Mouse (Mus musculus): ENCODE results near the gene Fam83g. TPM values are rescaled to one million over a fixed set of nuclear protein-coding genes. Genes with fewer than 3 reads are reported as not detected.

Fam83g gene
- total and polyA plus RNA-seq, 3 experiments, result 0.05 TPM; not detected in 2

DNA sequence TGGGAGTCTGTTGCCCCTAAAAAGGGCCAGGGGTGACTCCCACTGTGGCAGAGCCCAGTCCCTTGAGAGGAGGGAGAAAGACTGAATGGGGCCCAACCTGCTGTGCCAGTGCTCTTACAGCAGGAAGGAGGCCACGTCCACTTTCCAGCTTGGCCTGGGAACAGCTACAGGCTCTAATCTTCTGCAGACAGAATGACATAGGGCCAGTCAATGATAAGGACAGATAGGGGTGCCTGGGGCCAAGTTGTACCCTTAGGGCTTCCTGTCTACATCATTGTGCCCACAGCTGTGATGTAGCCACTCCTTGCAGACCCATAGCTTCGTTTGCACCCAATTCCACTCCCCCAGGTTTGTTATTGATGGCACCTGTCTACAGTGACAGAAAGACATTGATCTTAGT lies 2.2 kb downstream of the Fam83g start:
- Histone ChIP-seq H3K27me3 (ENCODE audit: insufficient read depth, low read length) (peaks cover 23% of the 10 kb centered on the region), H3K9me3 (replicated peaks) (no peaks in the 10 kb centered on the region), H3K4me1 (ENCODE audit: insufficient read depth, low read depth, low read length) (peaks cover 12% of the 10 kb centered on the region), H3K4me3 (ENCODE audit: low read depth, low read length) (no peak overlapping the region), H3K36me3 (replicated peaks) (no peaks in the 10 kb centered on the region)
- no peak for DNase-seq (ENCODE audit: low spot score)
- no peak; the same call in 1 of the 2 replicates for ATAC-seq (ENCODE audit: extremely low read depth, insufficient number of reproducible peaks, low FRiP score, poor library complexity, severe bottlenecking)
- TF ChIP-seq POLR2AphosphoS5 (IDR thresholded peaks at IDR 0.05; ENCODE audit: insufficient replicate concordance, low read depth, low read length) (no peak), GATA2 (IDR thresholded peaks at IDR 0.05; ENCODE audit: borderline replicate concordance, low read depth, low read length) (no peak), GATA1 (IDR thresholded peaks at IDR 0.05; ENCODE audit: borderline replicate concordance, low read length) (no peak), TAL1 (conservative IDR thresholded peaks at IDR 0.05; ENCODE audit: low read depth, low read length) (no peak), CTCF (IDR thresholded peaks at IDR 0.05; ENCODE audit: low read depth, low read length) (no peak)

GRCm38 (mm10) chr11:61686906-61687453 lies 3.1 kb downstream of the Fam83g start:
- DNase-seq (ENCODE audit: low spot score), result no peak
- peaks cover 26% of the 10 kb centered on the region for H3K27me3 ChIP-seq (ENCODE audit: insufficient read depth, low read length)
- H3K4me3 ChIP-seq (ENCODE audit: low read depth, low read length), result no peak overlapping the region
- no peaks in the 10 kb centered on the region for H3K9me3 ChIP-seq (replicated peaks)
- no peaks in the 10 kb centered on the region for H3K36me3 ChIP-seq (replicated peaks)
- ATAC-seq (ENCODE audit: extremely low read depth, insufficient number of reproducible peaks, low FRiP score, poor library complexity, severe bottlenecking), result no peak
- peaks cover 12% of the 10 kb centered on the region for H3K4me1 ChIP-seq (ENCODE audit: insufficient read depth, low read depth, low read length)
- no peak for TF ChIP-seq GATA1 (IDR thresholded peaks at IDR 0.05; ENCODE audit: borderline replicate concordance, low read length)
- no peak for TF ChIP-seq POLR2AphosphoS5 (IDR thresholded peaks at IDR 0.05; ENCODE audit: insufficient replicate concordance, low read depth, low read length)
- TF ChIP-seq GATA2 (IDR thresholded peaks at IDR 0.05; ENCODE audit: borderline replicate concordance, low read depth, low read length), result no peak
- TF ChIP-seq CTCF (IDR thresholded peaks at IDR 0.05; ENCODE audit: low read depth, low read length), result no peak
- no peak for TF ChIP-seq TAL1 (conservative IDR thresholded peaks at IDR 0.05; ENCODE audit: low read depth, low read length)

GRCm38 (mm10) chr11:61687595-61687994 lies 3.7 kb downstream of the Fam83g start:
- no peak for DNase-seq (ENCODE audit: low spot score)
- H3K36me3 ChIP-seq (replicated peaks), result no peaks in the 10 kb centered on the region
- no peak for TF ChIP-seq GATA1 (IDR thresholded peaks at IDR 0.05; ENCODE audit: borderline replicate concordance, low read length)
- TF ChIP-seq POLR2AphosphoS5 (IDR thresholded peaks at IDR 0.05; ENCODE audit: insufficient replicate concordance, low read depth, low read length), result no peak
- no peak for TF ChIP-seq TAL1 (conservative IDR thresholded peaks at IDR 0.05; ENCODE audit: low read depth, low read length)
- no peak for TF ChIP-seq CTCF (IDR thresholded peaks at IDR 0.05; ENCODE audit: low read depth, low read length)
- TF ChIP-seq GATA2 (IDR thresholded peaks at IDR 0.05; ENCODE audit: borderline replicate concordance, low read depth, low read length), result no peak
- ATAC-seq (ENCODE audit: extremely low read depth, insufficient number of reproducible peaks, low FRiP score, poor library complexity, severe bottlenecking), result no peak
- no peak overlapping the region for H3K4me3 ChIP-seq (ENCODE audit: low read depth, low read length)
- peaks cover 12% of the 10 kb centered on the region for H3K4me1 ChIP-seq (ENCODE audit: insufficient read depth, low read depth, low read length)
- H3K27me3 ChIP-seq (ENCODE audit: insufficient read depth, low read length), result peaks cover 26% of the 10 kb centered on the region
- H3K9me3 ChIP-seq (replicated peaks), result no peaks in the 10 kb centered on the region

DNA sequence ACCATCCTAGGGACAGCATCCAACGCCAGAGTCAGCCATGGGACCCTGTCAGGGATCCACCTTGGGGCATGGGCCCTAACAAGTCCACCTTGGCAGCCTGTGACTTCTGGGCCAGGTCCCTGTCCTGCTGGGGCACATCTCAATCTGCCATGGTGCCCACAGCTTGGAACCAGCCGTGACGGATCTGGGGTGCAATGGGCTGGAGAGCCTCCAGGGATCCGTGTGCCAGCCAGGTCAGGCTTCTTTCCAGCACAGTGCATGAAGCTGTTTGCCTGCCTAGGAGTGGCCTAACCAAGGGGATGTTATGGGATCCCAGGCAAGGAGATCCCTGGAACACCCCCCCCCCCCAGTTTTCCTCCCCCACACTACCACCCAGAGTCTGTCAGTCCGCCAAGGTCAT lies 9.1 kb downstream of the Fam83g start:
- no peak for DNase-seq (ENCODE audit: low spot score)
- H3K4me1 ChIP-seq (ENCODE audit: insufficient read depth, low read depth, low read length), result no peaks in the 10 kb centered on the region
- H3K9me3 ChIP-seq (replicated peaks), result no peaks in the 10 kb centered on the region
- H3K36me3 ChIP-seq (replicated peaks), result no peaks in the 10 kb centered on the region
- TF ChIP-seq GATA2 (IDR thresholded peaks at IDR 0.05; ENCODE audit: borderline replicate concordance, low read depth, low read length), result no peak
- TF ChIP-seq GATA1 (IDR thresholded peaks at IDR 0.05; ENCODE audit: borderline replicate concordance, low read length), result no peak
- no peak for TF ChIP-seq CTCF (IDR thresholded peaks at IDR 0.05; ENCODE audit: low read depth, low read length)
- TF ChIP-seq POLR2AphosphoS5 (IDR thresholded peaks at IDR 0.05; ENCODE audit: insufficient replicate concordance, low read depth, low read length), result no peak
- TF ChIP-seq TAL1 (conservative IDR thresholded peaks at IDR 0.05; ENCODE audit: low read depth, low read length), result no peak
- ATAC-seq (ENCODE audit: extremely low read depth, insufficient number of reproducible peaks, low FRiP score, poor library complexity, severe bottlenecking), result no peak
- peaks cover 20% of the 10 kb centered on the region; the same call in 1 of the 2 replicates for H3K27me3 ChIP-seq (ENCODE audit: insufficient read depth, low read length)
- no peak overlapping the region for H3K4me3 ChIP-seq (ENCODE audit: low read depth, low read length)

DNA sequence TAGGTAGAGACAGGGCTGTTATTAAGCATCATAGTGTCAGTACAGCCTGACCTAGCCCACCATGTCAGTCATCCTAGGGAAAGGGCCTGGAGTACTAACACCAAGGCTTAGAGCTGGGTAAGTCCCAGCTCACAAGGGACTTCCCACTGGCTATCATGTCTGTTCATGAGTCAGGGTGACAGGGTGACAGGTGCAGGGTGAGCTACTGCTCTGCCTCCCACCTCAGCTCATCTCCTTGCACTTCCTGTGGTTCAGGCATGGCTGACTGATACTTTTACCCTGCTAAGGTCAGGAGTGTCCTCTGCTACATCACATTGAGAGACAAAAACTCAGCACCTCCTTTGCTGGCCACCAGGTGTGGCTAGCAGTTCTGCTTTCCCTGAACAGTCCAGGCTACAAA lies 15.0 kb downstream of the Fam83g start:
- Histone ChIP-seq H3K4me1 (ENCODE audit: insufficient read depth, low read depth, low read length) (no peaks in the 10 kb centered on the region), H3K27me3 (ENCODE audit: insufficient read depth, low read length) (peaks cover 22% of the 10 kb centered on the region), H3K9me3 (replicated peaks) (no peaks in the 10 kb centered on the region), H3K4me3 (ENCODE audit: low read depth, low read length) (no peak overlapping the region), H3K36me3 (replicated peaks) (no peaks in the 10 kb centered on the region)
- DNase-seq (ENCODE audit: low spot score) (no peak), ATAC-seq (ENCODE audit: extremely low read depth, insufficient number of reproducible peaks, low FRiP score, poor library complexity, severe bottlenecking) (no peak)
- TF ChIP-seq GATA2 (IDR thresholded peaks at IDR 0.05; ENCODE audit: borderline replicate concordance, low read depth, low read length), result no peak
- TF ChIP-seq TAL1 (conservative IDR thresholded peaks at IDR 0.05; ENCODE audit: low read depth, low read length), result no peak
- TF ChIP-seq GATA1 (IDR thresholded peaks at IDR 0.05; ENCODE audit: borderline replicate concordance, low read length), result no peak
- no peak for TF ChIP-seq POLR2AphosphoS5 (IDR thresholded peaks at IDR 0.05; ENCODE audit: insufficient replicate concordance, low read depth, low read length)
- TF ChIP-seq CTCF (IDR thresholded peaks at IDR 0.05; ENCODE audit: low read depth, low read length), result no peak

- no peaks in the 10 kb centered on the region for H3K4me1 ChIP-seq (ENCODE audit: insufficient read depth, low read depth, low read length)
- DNase-seq (ENCODE audit: low spot score) (no peak), ATAC-seq (ENCODE audit: extremely low read depth, insufficient number of reproducible peaks, low FRiP score, poor library complexity, severe bottlenecking) (no peak)
- TF ChIP-seq POLR2AphosphoS5 (IDR thresholded peaks at IDR 0.05; ENCODE audit: insufficient replicate concordance, low read depth, low read length), result no peak
- TF ChIP-seq GATA2 (IDR thresholded peaks at IDR 0.05; ENCODE audit: borderline replicate concordance, low read depth, low read length), result no peak
- TF ChIP-seq GATA1 (IDR thresholded peaks at IDR 0.05; ENCODE audit: borderline replicate concordance, low read length), result no peak
- no peak for TF ChIP-seq CTCF (IDR thresholded peaks at IDR 0.05; ENCODE audit: low read depth, low read length)
- TF ChIP-seq TAL1 (conservative IDR thresholded peaks at IDR 0.05; ENCODE audit: low read depth, low read length), result no peak
- H3K36me3 ChIP-seq (replicated peaks), result no peaks in the 10 kb centered on the region
- peaks cover 22% of the 10 kb centered on the region for H3K27me3 ChIP-seq (ENCODE audit: insufficient read depth, low read length)
- H3K4me3 ChIP-seq (ENCODE audit: low read depth, low read length), result no peak overlapping the region
- no peaks in the 10 kb centered on the region for H3K9me3 ChIP-seq (replicated peaks)
Measured at GRCm38 (mm10) chr11:61699460-61699859, 15.6 kb downstream of the Fam83g start.
